Mouse (Mus musculus) adrenal gland, adult 2 months (tissue): ENCODE measurements around the gene Ugt1a2. TPM values are rescaled to one million over a fixed set of nuclear protein-coding genes. Genes with fewer than 3 reads are reported as not detected.
"Not testable (repeated sequence)": the region's sequence is repeated elsewhere in the genome, so short reads cannot be mapped to it uniquely, and the experiment has no call there.

ENCODE experiments used
- DNase-seq: peaks from one replicate; pipeline ENCODE4 v3.0.0; 2021
- long read RNA-seq: library from polyadenylated mRNA; stranded (forward); transcript quantifications from one replicate; pipeline ENCODE4 v2.0.0, GENCODE M21; 2021
- polyA plus RNA-seq: library from polyadenylated mRNA; depleted of rRNA; stranded (reverse); fragments of >200 nt; gene quantifications from 2 replicates; pipeline ENCODE4 v1.2.3, GENCODE M21; 2012; rRNA removed
- total RNA-seq, 2 experiments: library from RNA; stranded (reverse); gene quantifications; 2 replicates each; pipeline ENCODE4 v1.2.3; 2021

The Ugt1a2 gene
- under 1 TPM in 1 of 2 experiments, not detected in 1; 0.29 TPM for total RNA-seq
- polyA plus RNA-seq = not detected in 2 replicates
- long read RNA-seq = 0 reads

GRCm38 (mm10) chr1:88200456-88200855, at the start of gene Ugt1a2:
Ugt1a2 (plus strand) TSS chr1:88200601.
- no peak for DNase-seq

- no peak for DNase-seq
Measured at GRCm38 (mm10) chr1:88158430-88158829, 42.0 kb upstream of the Ugt1a2 start.

- DNase-seq = no peak
Measured at GRCm38 (mm10) chr1:88165711-88166110, 34.7 kb upstream of the Ugt1a2 start, which contains the start of gene Ugt1a5. Ugt1a5 (plus strand) TSS chr1:88166012.

GRCm38 (mm10) chr1:88172190-88172589, 28.2 kb upstream of the Ugt1a2 start:
- not testable (repeated sequence) for DNase-seq

- no peak for DNase-seq
Measured at GRCm38 (mm10) chr1:88179657-88180056, 20.7 kb upstream of the Ugt1a2 start.

- DNase-seq = no peak
Measured at GRCm38 (mm10) chr1:88186325-88186935, 14.0 kb upstream of the Ugt1a2 start.

GRCm38 (mm10) chr1:88192136-88192535, 8.3 kb upstream of the Ugt1a2 start:
- no peak for DNase-seq

- peak; percentile 50 for DNase-seq
Measured at GRCm38 (mm10) chr1:88195687-88196086, 4.7 kb upstream of the Ugt1a2 start.

- no peak for DNase-seq
Measured at GRCm38 (mm10) chr1:88197443-88197842, 3.0 kb upstream of the Ugt1a2 start.

GRCm38 (mm10) chr1:88199996-88200395, 405 bp upstream of the Ugt1a2 start:
- no peak for DNase-seq

- peak; percentile 90 for DNase-seq
Measured at GRCm38 (mm10) chr1:88205294-88205922, 5.0 kb downstream of the Ugt1a2 start, which contains the start of gene Dnajb3. Dnajb3 (minus strand) TSS chr1:88205782.

GRCm38 (mm10) chr1:88206843-88207479, 6.6 kb downstream of the Ugt1a2 start:
- DNase-seq = no peak

GRCm38 (mm10) chr1:88211812-88212211, 11.4 kb downstream of the Ugt1a2 start, which contains the start of gene Ugt1a1:
Ugt1a1 (plus strand) TSS chr1:88211959.
- peak; percentile 60 for DNase-seq

- no peak for DNase-seq
Measured at GRCm38 (mm10) chr1:88212341-88213045, 12.1 kb downstream of the Ugt1a2 start.

GRCm38 (mm10) chr1:88213061-88213460, 12.7 kb downstream of the Ugt1a2 start:
- no peak for DNase-seq

- DNase-seq = peak; percentile 45
Measured at GRCm38 (mm10) chr1:88213766-88214461, 13.5 kb downstream of the Ugt1a2 start.

GRCm38 (mm10) chr1:88214462-88214952, 14.1 kb downstream of the Ugt1a2 start:
- no peak for DNase-seq

GRCm38 (mm10) chr1:88215466-88216380, 15.3 kb downstream of the Ugt1a2 start:
- no peak for DNase-seq

GRCm38 (mm10) chr1:88216551-88216950, 16.1 kb downstream of the Ugt1a2 start:
- DNase-seq = no peak

- DNase-seq = no peak
Measured at GRCm38 (mm10) chr1:88217144-88217543, 16.7 kb downstream of the Ugt1a2 start.
